ENCODE assay signal across 18 mouse cellular contexts in genomic region chr5:116007723-116008122, GRCm38 (mm10). TPM values are rescaled to one million over a fixed set of nuclear protein-coding genes. Genes with fewer than 3 reads are reported as not detected.
DNase-seq lines count a peak whose midpoint lies in the region; ATAC-seq and TF ChIP-seq lines count a peak whose summit lies in the region.
"Had no signal": no experiment of that assay in that cellular context is flagged by ENCODE, and none has a peak within 500 bp of the region (broad histone marks: within the 10 kb centered on the region; RNA-seq: fewer than 3 reads in every experiment).

No protein-coding gene starts in this region.

- TF ChIP-seq POLR2A in kidney, adult 2 months (IDR thresholded peaks at IDR 0.05; ENCODE audit: low read depth, low read length): no peak

- peaks cover 3% of the 10 kb centered on the region; the same call in 1 of the 2 replicates for H3K4me1 ChIP-seq in kidney, adult 2 months (ENCODE audit: control insufficient read depth, insufficient read depth, low read length)
- H3K4me1 ChIP-seq in lung, embryonic 16.5 days (replicated peaks; ENCODE audit: control insufficient read depth, insufficient read depth, low read length): peaks cover 16% of the 10 kb centered on the region
- no peaks in the 10 kb centered on the region for H3K4me1 ChIP-seq in forebrain, embryonic 15.5 days
- H3K4me1 ChIP-seq in forebrain, embryonic 12.5 days: 0 out of 2 replicates have a peak, but pooled peaks cover 2% of the 10 kb centered on the region
- H3K4me1 ChIP-seq: midbrain, embryonic 12.5 days; stomach, embryonic 15.5 days had no signal

- WGBS in kidney, adult 2 months: 81% methylated on average over 13 of the region's 13 CpGs
- 70% methylated on average over 13 of the region's 13 CpGs for WGBS in lung, embryonic 16.5 days
- WGBS in forebrain, embryonic 15.5 days: 88% methylated on average over 13 of the region's 13 CpGs
- 90% methylated on average over 13 of the region's 13 CpGs for WGBS in forebrain, embryonic 12.5 days

- H3K9me3 ChIP-seq in lung, embryonic 16.5 days (ENCODE audit: control insufficient read depth, low read length): no peaks in the 10 kb centered on the region
- H3K9me3 ChIP-seq in forebrain, embryonic 15.5 days: no peaks in the 10 kb centered on the region
- no peaks in the 10 kb centered on the region for H3K9me3 ChIP-seq in forebrain, embryonic 12.5 days
- H3K9me3 ChIP-seq: hindbrain, embryonic 15.5 days; liver, embryonic 15.5 days; midbrain, embryonic 12.5 days; stomach, embryonic 15.5 days had no signal

- peak; percentile 34 for ATAC-seq in lung, embryonic 16.5 days (ENCODE audit: low read depth)
- ATAC-seq in forebrain, embryonic 15.5 days (replicated peaks): no peak
- ATAC-seq in forebrain, embryonic 12.5 days (ENCODE audit: low FRiP score): no peak

- H3K4me3 ChIP-seq in kidney, adult 2 months (ENCODE audit: insufficient read depth, low read depth, low read length): no peak overlapping the region
- no peak overlapping the region for H3K4me3 ChIP-seq in lung, embryonic 16.5 days (ENCODE audit: low read length)
- no peak overlapping the region for H3K4me3 ChIP-seq in forebrain, embryonic 15.5 days
- no peak overlapping the region for H3K4me3 ChIP-seq in forebrain, embryonic 12.5 days (replicated peaks)
- H3K4me3 ChIP-seq: hindbrain, embryonic 15.5 days; liver, embryonic 15.5 days; midbrain, embryonic 12.5 days; stomach, embryonic 15.5 days had no signal

- H3K36me3 ChIP-seq in kidney, adult 2 months (ENCODE audit: control insufficient read depth, insufficient read depth, low read length): no peaks in the 10 kb centered on the region
- H3K36me3 ChIP-seq in lung, embryonic 16.5 days (ENCODE audit: control insufficient read depth, insufficient read depth, low read length): no peaks in the 10 kb centered on the region; the same call in 1 of the 2 replicates
- no peaks in the 10 kb centered on the region for H3K36me3 ChIP-seq in forebrain, embryonic 15.5 days
- peaks cover 26% of the 10 kb centered on the region for H3K36me3 ChIP-seq in forebrain, embryonic 12.5 days (replicated peaks)

- H3K27ac ChIP-seq in kidney, adult 2 months (ENCODE audit: insufficient read depth, low read depth, low read length): peak overlapping the region; percentile 24; the same call in 1 of the 2 replicates
- H3K27ac ChIP-seq in lung, embryonic 16.5 days (ENCODE audit: low read length): peak overlapping the region; percentile 48
- no peak overlapping the region for H3K27ac ChIP-seq in forebrain, embryonic 15.5 days (replicated peaks)
- H3K27ac ChIP-seq in forebrain, embryonic 12.5 days: no peak overlapping the region
- H3K27ac ChIP-seq: hindbrain, embryonic 15.5 days; liver, embryonic 15.5 days; midbrain, embryonic 12.5 days; stomach, embryonic 15.5 days had no signal

- TF ChIP-seq CTCF in kidney, adult 2 months (conservative IDR thresholded peaks at IDR 0.05; ENCODE audit: insufficient read depth, insufficient read length, low read depth, low read length): no peak

- H3K4me2 ChIP-seq in lung, embryonic 16.5 days (ENCODE audit: low read depth, low read length): no peak overlapping the region
- no peak overlapping the region for H3K4me2 ChIP-seq in forebrain, embryonic 15.5 days (replicated peaks)
- H3K4me2 ChIP-seq in forebrain, embryonic 12.5 days: no peak overlapping the region
- H3K4me2 ChIP-seq: hindbrain, embryonic 15.5 days; liver, embryonic 15.5 days; midbrain, embryonic 12.5 days; stomach, embryonic 15.5 days had no signal

- no peaks in the 10 kb centered on the region for H3K27me3 ChIP-seq in kidney, adult 2 months (replicated peaks; ENCODE audit: control insufficient read depth, insufficient read depth, low read length)
- no peaks in the 10 kb centered on the region for H3K27me3 ChIP-seq in lung, embryonic 16.5 days (ENCODE audit: control insufficient read depth, insufficient read depth, low read depth, low read length)
- no peaks in the 10 kb centered on the region for H3K27me3 ChIP-seq in forebrain, embryonic 15.5 days
- H3K27me3 ChIP-seq in forebrain, embryonic 12.5 days: no peaks in the 10 kb centered on the region
- H3K27me3 ChIP-seq: CH12.LX; hindbrain, embryonic 15.5 days; liver, embryonic 15.5 days; midbrain, embryonic 12.5 days; stomach, embryonic 15.5 days had no signal

- DNase-seq in adrenal gland, postnatal 10 days: peak; percentile 23
- DNase-seq in adrenal gland, postnatal 14 days: no peak
- peak; percentile 72 for DNase-seq in ES-CJ7 (ENCODE audit: low read depth, low spot score)
- peak; percentile 43 for DNase-seq in kidney, adult 2 months
- no peak for DNase-seq in layer of hippocampus, adult 9-10 months (ENCODE audit: low spot score)
- DNase-seq: adrenal gland, postnatal 25 days; cerebellum, postnatal 14 days; heart, adult 18-20 months; right cerebral cortex, postnatal 4 days; thymus, postnatal 4 days had no signal

- 0 out of 2 replicates have a peak overlapping the region, but pooled peaks have one; percentile 8 for H3K9ac ChIP-seq in lung, embryonic 16.5 days (ENCODE audit: low read length)
- H3K9ac ChIP-seq in forebrain, embryonic 15.5 days (replicated peaks): no peak overlapping the region
- H3K9ac ChIP-seq in forebrain, embryonic 12.5 days: no peak overlapping the region
- H3K9ac ChIP-seq: hindbrain, embryonic 15.5 days; liver, embryonic 15.5 days; midbrain, embryonic 12.5 days; stomach, embryonic 15.5 days had no signal

RNA-seq across cellular contexts. Expression of gene Prkab1, which starts 16.6 kb away (rescaled TPM):
- 10 to 100 TPM; 57.5 to 58.1 TPM for total RNA-seq in adrenal gland, postnatal 10 days (2021)
- total RNA-seq in adrenal gland, postnatal 14 days (2021): 62.5 and 64.4 TPM in 2 replicates
- polyA plus RNA-seq in kidney, adult 2 months (2012; rRNA removed): 89.2 and 97.9 TPM in 2 replicates
- 80.2 and 82.8 TPM in 2 replicates for polyA plus RNA-seq in lung, embryonic 16.5 days (2015; fragmentation: Nextera tagmentation; extraction: Ambion mirVana)
- polyA plus RNA-seq in forebrain, embryonic 15.5 days (2015; fragmentation: Nextera tagmentation; extraction: Ambion mirVana): 52.3 and 53.9 TPM in 2 replicates
- polyA plus RNA-seq in forebrain, embryonic 12.5 days (2016; fragmentation: Nextera tagmentation; extraction: Ambion mirVana): 58.5 and 62.5 TPM in 2 replicates

Comparison
In these comparisons a context has a peak if more than half of its experiments do, and no peak if none do; other contexts are left out.
1. DNase-seq: peak in adrenal gland, postnatal 10 days (single experiment), ES-CJ7 (single experiment) and kidney, adult 2 months (single experiment); none in adrenal gland, postnatal 14 days (single experiment) and layer of hippocampus, adult 9-10 months (single experiment).
2. H3K27ac ChIP-seq: peak in kidney, adult 2 months (single experiment) and lung, embryonic 16.5 days (single experiment); none in forebrain, embryonic 15.5 days (single experiment) and forebrain, embryonic 12.5 days (single experiment).